Mouse (Mus musculus) MEL (cell line): Measurements from ENCODE around the gene Hlcs. TPM values are rescaled to one million over a fixed set of nuclear protein-coding genes. Genes with fewer than 3 reads are reported as not detected.

ENCODE experiments used
- DNase-seq: peaks from one replicate; pipeline ENCODE4 v3.0.0; 2011; ENCODE audit warnings: low read depth, low spot score
- H3K27ac ChIP-seq: 2 replicates; pipeline ENCODE4 v1.5.1; 2012; ENCODE audit warnings: low read depth, mild to moderate bottlenecking, control low read depth, low read length, moderate library complexity; ENCODE audit not compliant: control insufficient read depth
- H3K27me3 ChIP-seq, 2 experiments: fragments of 150-350 bp in 1 of 2; sonication (generic) in 1 of 2; 2 replicates each; pipeline ENCODE4 v1.6.1; 2012; ENCODE audit warnings: low read length in 2 of 2, mild to moderate bottlenecking in 2 of 2, improper control_type of control experiment in 1 of 2, moderate library complexity in 1 of 2; ENCODE audit not compliant: insufficient read depth in 2 of 2, control insufficient read depth in 1 of 2
- H3K36me3 ChIP-seq, 2 experiments: 2 replicates each; pipeline ENCODE4 v1.6.1; 2012 to 2014; ENCODE audit warnings: low read length in 2 of 2, improper control_type of control experiment in 1 of 2, inconsistent platforms in 1 of 2, mild to moderate bottlenecking in 1 of 2; ENCODE audit not compliant: insufficient read depth in 2 of 2, control insufficient read depth in 1 of 2
- H3K4me1 ChIP-seq, 2 experiments: fragments of 150-350 bp in 1 of 2; sonication (generic) in 1 of 2; 2 replicates each; pipeline ENCODE4 v1.6.1; 2012; ENCODE audit warnings: low read length in 2 of 2, improper control_type of control experiment in 1 of 2, mild to moderate bottlenecking in 1 of 2; ENCODE audit not compliant: insufficient read depth in 2 of 2, control insufficient read depth in 1 of 2
- H3K4me3 ChIP-seq, 2 experiments: fragments of 150-350 bp in 1 of 2; sonication (generic) in 1 of 2; 2 replicates each; pipeline ENCODE4 v1.5.1; 2012; ENCODE audit warnings: low read depth in 2 of 2, low read length in 2 of 2, mild to moderate bottlenecking in 2 of 2, moderate library complexity in 2 of 2, control low read depth in 1 of 2, improper control_type of control experiment in 1 of 2; ENCODE audit not compliant: control insufficient read depth in 1 of 2, insufficient read depth in 1 of 2
- H3K79me2 ChIP-seq: 2 replicates; pipeline ENCODE4 v1.6.1; 2012; ENCODE audit warnings: mild to moderate bottlenecking, low read length, moderate library complexity; ENCODE audit not compliant: control insufficient read depth, poor library complexity, insufficient read depth
- H3K9ac ChIP-seq: 2 replicates; pipeline ENCODE4 v1.6.1; 2012; ENCODE audit warnings: low read depth, mild to moderate bottlenecking, control low read depth, low read length, moderate library complexity; ENCODE audit not compliant: control insufficient read depth, poor library complexity, severe bottlenecking
- H3K9me3 ChIP-seq: fragments of 150-350 bp; sonication (generic); replicated peaks from 2 replicates; pipeline ENCODE4 v1.6.1; 2012; ENCODE audit warnings: mild to moderate bottlenecking, low read length, improper control_type of control experiment, moderate library complexity; ENCODE audit not compliant: insufficient read depth
- BHLHE40 ChIP-seq: IDR thresholded peaks from 2 replicates; pipeline ENCODE4 v1.6.1; 2012; ENCODE audit warnings: low read depth, mild to moderate bottlenecking, inconsistent platforms, low read length, improper control_type of control experiment, borderline replicate concordance
- E2F4 ChIP-seq: IDR thresholded peaks from 2 replicates; pipeline ENCODE4 v1.6.1; 2011; ENCODE audit warnings: low read depth, low read length, improper control_type of control experiment, borderline replicate concordance
- ELF1 ChIP-seq: IDR thresholded peaks from 2 replicates; pipeline ENCODE4 v1.6.1; 2014; ENCODE audit warnings: low read depth, mild to moderate bottlenecking, inconsistent platforms, low read length, improper control_type of control experiment, moderate library complexity
- GABPA ChIP-seq: IDR thresholded peaks from 2 replicates; pipeline ENCODE4 v1.6.1; 2012; ENCODE audit warnings: low read depth, mild to moderate bottlenecking, inconsistent platforms, low read length, improper control_type of control experiment, moderate library complexity
- GATA1 ChIP-seq: IDR thresholded peaks from 2 replicates; pipeline ENCODE4 v1.6.1; 2011; ENCODE audit warnings: low read depth, low read length, improper control_type of control experiment
- HCFC1 ChIP-seq: IDR thresholded peaks from 2 replicates; pipeline ENCODE4 v1.6.1; 2012; ENCODE audit warnings: low read depth, mild to moderate bottlenecking, inconsistent platforms, low read length, improper control_type of control experiment, moderate library complexity
- KAT2A ChIP-seq: conservative IDR thresholded peaks from 2 replicates; pipeline ENCODE4 v1.6.1; 2012; ENCODE audit warnings: low read depth, low read length, improper control_type of control experiment, inconsistent platforms
- MAFK ChIP-seq: IDR thresholded peaks from 2 replicates; pipeline ENCODE4 v1.6.1; 2011; ENCODE audit warnings: low read depth, mild to moderate bottlenecking, low read length, improper control_type of control experiment, borderline replicate concordance
- MAX ChIP-seq: IDR thresholded peaks from 2 replicates; pipeline ENCODE4 v1.6.1; 2011; ENCODE audit warnings: low read length, improper control_type of control experiment
- MEF2A ChIP-seq: IDR thresholded peaks from 2 replicates; pipeline ENCODE4 v1.6.1; 2014; ENCODE audit warnings: low read depth, mild to moderate bottlenecking, inconsistent platforms, low read length, improper control_type of control experiment; ENCODE audit not compliant: poor library complexity, insufficient replicate concordance, severe bottlenecking; ENCODE audit errors: extremely low read depth
- MXI1 ChIP-seq: IDR thresholded peaks from 2 replicates; pipeline ENCODE4 v1.6.1; 2011; ENCODE audit warnings: mild to moderate bottlenecking, low read depth, low read length, improper control_type of control experiment
- MYB ChIP-seq: IDR thresholded peaks from 2 replicates; pipeline ENCODE4 v1.6.1; 2011; ENCODE audit warnings: mild to moderate bottlenecking, low read depth, low read length, improper control_type of control experiment
- NRF1 ChIP-seq: IDR thresholded peaks from 2 replicates; pipeline ENCODE4 v1.6.1; 2014; ENCODE audit warnings: low read depth, mild to moderate bottlenecking, inconsistent platforms, low read length, improper control_type of control experiment, moderate library complexity; ENCODE audit not compliant: poor library complexity, insufficient read depth, severe bottlenecking
- POLR2A ChIP-seq, 2 experiments: IDR thresholded peaks; 2 replicates each; pipeline ENCODE4 v1.6.1; 2011 to 2012; ENCODE audit warnings: low read length in 2 of 2, mild to moderate bottlenecking in 2 of 2, control low read depth in 1 of 2, improper control_type of control experiment in 1 of 2, low read depth in 1 of 2, moderate library complexity in 1 of 2; ENCODE audit not compliant: control insufficient read depth in 1 of 2, insufficient read depth in 1 of 2, poor library complexity in 1 of 2
- POLR2AphosphoS5 ChIP-seq: IDR thresholded peaks from 2 replicates; pipeline ENCODE4 v1.6.1; 2012; ENCODE audit warnings: low read depth, borderline replicate concordance, mild to moderate bottlenecking, inconsistent platforms, low read length, moderate library complexity, mixed read lengths
- SIN3A ChIP-seq: IDR thresholded peaks from 2 replicates; pipeline ENCODE4 v1.6.1; 2012; ENCODE audit warnings: low read length, improper control_type of control experiment, inconsistent platforms
- TAL1 ChIP-seq: IDR thresholded peaks from 2 replicates; pipeline ENCODE4 v1.6.1; 2012; ENCODE audit warnings: mild to moderate bottlenecking, inconsistent platforms, low read length, moderate library complexity, mixed read lengths
- TCF12 ChIP-seq: IDR thresholded peaks from 2 replicates; pipeline ENCODE4 v1.6.1; 2014; ENCODE audit warnings: low read depth, mild to moderate bottlenecking, inconsistent platforms, low read length, improper control_type of control experiment, moderate library complexity
- UBTF ChIP-seq: IDR thresholded peaks from 2 replicates; pipeline ENCODE4 v1.6.1; 2012; ENCODE audit warnings: low read depth, mild to moderate bottlenecking, inconsistent platforms, low read length, improper control_type of control experiment, moderate library complexity, borderline replicate concordance; ENCODE audit not compliant: insufficient read depth
- USF1 ChIP-seq: IDR thresholded peaks from 2 replicates; pipeline ENCODE4 v1.6.1; 2014; ENCODE audit warnings: low read depth, mild to moderate bottlenecking, inconsistent platforms, low read length, improper control_type of control experiment, moderate library complexity
- ZC3H11A ChIP-seq: IDR thresholded peaks from 2 replicates; pipeline ENCODE4 v1.6.1; 2012; ENCODE audit warnings: low read depth, mild to moderate bottlenecking, inconsistent platforms, low read length, improper control_type of control experiment
- ZKSCAN1 ChIP-seq: IDR thresholded peaks from 2 replicates; pipeline ENCODE4 v1.6.1; 2012; ENCODE audit warnings: low read depth, mild to moderate bottlenecking, inconsistent platforms, low read length, improper control_type of control experiment, moderate library complexity
- ZMIZ1 ChIP-seq: IDR thresholded peaks from 2 replicates; pipeline ENCODE4 v1.6.1; 2012; ENCODE audit warnings: low read depth, mild to moderate bottlenecking, inconsistent platforms, low read length, improper control_type of control experiment, moderate library complexity
- polyA plus RNA-seq, 2 experiments: library from polyadenylated mRNA; stranded (reverse) in 1 of 2; unstranded in 1 of 2; fragments of >175 nt in 1 of 2; fragments of >200 nt in 1 of 2; gene quantifications; 2 replicates each; pipeline versions ENCODE4 v1.2.1 to v1.2.4; 2012; ENCODE audit warnings: low replicate concordance in 2 of 2, low read depth in 1 of 2; ENCODE audit not compliant: insufficient read length in 2 of 2, insufficient read depth in 1 of 2, missing spikeins in 1 of 2
- total RNA-seq: library from RNA; depleted of rRNA; stranded (reverse); fragments of 300-350 nt; gene quantifications from 2 replicates; pipeline ENCODE4 v1.2.3, GENCODE M21; 2012

Gene Hlcs
- total and polyA plus RNA-seq, 3 experiments, result 3.3 to 6.4 TPM; not detected in 1

- Histone ChIP-seq H3K9ac (no peak overlapping the region), H3K79me2 (no peaks in the 10 kb centered on the region), H3K36me3 (no peaks in the 10 kb centered on the region), H3K9me3 (no peaks in the 10 kb centered on the region), H3K27ac (no peak overlapping the region), H3K4me3 (no peak overlapping the region), H3K4me1 (no peaks in the 10 kb centered on the region), H3K27me3 (no peaks in the 10 kb centered on the region)
- no peak for DNase-seq
- TF ChIP-seq MAX (no peak), TCF12 (no peak), ZC3H11A (no peak), MAFK (no peak), KAT2A (no peak), GABPA (no peak), POLR2A (IDR thresholded peaks at IDR 0.05; ENCODE audit: control insufficient read depth in 1 of 2, insufficient read depth in 1 of 2, low read depth in 1 of 2, low read length in 2 of 2, poor library complexity in 1 of 2) (no peak)
Measured at GRCm38 (mm10) chr16:94095109-94095822, 218.1 kb downstream of the Hlcs start.

GRCm38 (mm10) chr16:94094251-94095108 lies 218.9 kb downstream of the Hlcs start:
- Histone ChIP-seq H3K9ac (no peak overlapping the region), H3K4me1 (no peaks in the 10 kb centered on the region), H3K9me3 (no peaks in the 10 kb centered on the region), H3K27ac (no peak overlapping the region), H3K27me3 (no peaks in the 10 kb centered on the region), H3K4me3 (no peak overlapping the region), H3K36me3 (no peaks in the 10 kb centered on the region), H3K79me2 (no peaks in the 10 kb centered on the region)
- TF ChIP-seq HCFC1, result no peak
- no peak for TF ChIP-seq ZKSCAN1
- TF ChIP-seq POLR2AphosphoS5, result no peak
- TF ChIP-seq UBTF, result no peak
- TF ChIP-seq E2F4, result no peak
- no peak for TF ChIP-seq USF1
- no peak for TF ChIP-seq ELF1
- TF ChIP-seq SIN3A, result no peak
- no peak for TF ChIP-seq GABPA
- TF ChIP-seq MEF2A, result no peak
- TF ChIP-seq NRF1, result no peak
- no peak for TF ChIP-seq TCF12
- no peak for TF ChIP-seq TAL1
- TF ChIP-seq GATA1, result no peak
- no peak for TF ChIP-seq MYB
- no peak for TF ChIP-seq ZMIZ1
- TF ChIP-seq BHLHE40, result no peak
- no peak for TF ChIP-seq POLR2A (IDR thresholded peaks at IDR 0.05; ENCODE audit: control insufficient read depth in 1 of 2, insufficient read depth in 1 of 2, low read depth in 1 of 2, low read length in 2 of 2, poor library complexity in 1 of 2)
- TF ChIP-seq MXI1, result no peak
- DNase-seq, result no peak
